Mouse (Mus musculus) left cerebral cortex, postnatal 10 days (tissue): Measurements from ENCODE around the gene Ticam1. TPM values are rescaled to one million over a fixed set of nuclear protein-coding genes. Genes with fewer than 3 reads are reported as not detected.
A peak's percentile ranks its signal among the peaks of the same experiment; 100 is the strongest.

Experiments used
- DNase-seq, 2 experiments: peaks; one replicate each; pipeline ENCODE4 v3.0.0; 2021 to 2022; ENCODE audit warnings: low spot score in 2 of 2, mixed read lengths in 1 of 2; ENCODE audit errors: extremely low spot score in 1 of 2
- intact Hi-C: fragments of 180-260 bp; cut with DNase I; formaldehyde crosslinking; loops from one replicate; pipeline ENCODE4 v1.15.1; 2025
- microRNA-seq: library from miRNA; unstranded; fragments of <30 nt; microRNA quantifications from one replicate; pipeline ENCODE4 v1.2.0, GENCODE M21; 2022
- total RNA-seq, 2 experiments: library from RNA; stranded (reverse); gene quantifications; 2 replicates each; pipeline ENCODE4 v1.2.3; 2021

Gene Ticam1
- total RNA-seq, 2 experiments from 2014 or later, result 4.0 to 4.2 TPM

DNA sequence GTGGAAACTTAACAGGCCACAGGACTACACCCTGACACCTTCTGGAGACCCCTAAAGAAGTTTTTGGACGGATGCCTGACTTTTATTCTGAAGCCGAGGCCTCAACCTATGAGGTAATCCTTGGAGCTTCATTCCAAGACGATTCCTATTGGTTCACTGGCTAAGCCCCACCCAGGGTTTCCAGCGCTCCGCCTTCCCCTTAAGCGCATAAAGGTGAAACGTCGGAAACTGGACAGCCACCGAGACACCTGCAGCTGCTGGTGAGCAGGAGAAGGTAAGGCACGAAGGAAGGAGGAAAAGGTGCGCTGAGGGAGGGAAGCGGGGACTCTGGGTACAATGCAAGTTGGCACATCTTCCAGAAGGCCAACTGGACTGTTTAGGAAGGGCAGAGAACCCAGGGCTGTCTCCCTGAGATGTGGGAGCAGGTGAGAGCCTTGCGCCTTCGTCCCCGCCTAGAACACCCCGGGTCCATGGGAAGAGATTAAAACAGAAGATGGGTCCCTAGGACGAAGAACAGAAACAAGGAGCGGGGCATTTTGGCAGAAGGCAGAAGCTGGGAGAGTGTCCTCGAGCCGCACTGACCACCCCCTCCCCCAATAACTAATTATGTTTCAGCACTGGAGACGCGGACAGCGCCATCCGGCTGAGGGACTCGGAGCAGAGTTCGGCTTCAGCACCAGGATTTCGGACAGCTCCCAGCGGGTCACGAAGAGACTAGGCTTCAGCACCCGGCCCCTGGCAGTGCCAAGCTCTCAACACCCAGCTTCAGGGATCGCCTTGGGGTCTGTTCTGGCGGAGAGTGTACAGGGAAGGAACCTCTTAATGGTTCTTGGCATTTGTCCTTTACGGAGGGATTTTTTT is 34.8 kb downstream of the Ticam1 start:
- peak; percentile 76 to 88 for DNase-seq
- intact Hi-C loops, result no loop called here

DNA sequence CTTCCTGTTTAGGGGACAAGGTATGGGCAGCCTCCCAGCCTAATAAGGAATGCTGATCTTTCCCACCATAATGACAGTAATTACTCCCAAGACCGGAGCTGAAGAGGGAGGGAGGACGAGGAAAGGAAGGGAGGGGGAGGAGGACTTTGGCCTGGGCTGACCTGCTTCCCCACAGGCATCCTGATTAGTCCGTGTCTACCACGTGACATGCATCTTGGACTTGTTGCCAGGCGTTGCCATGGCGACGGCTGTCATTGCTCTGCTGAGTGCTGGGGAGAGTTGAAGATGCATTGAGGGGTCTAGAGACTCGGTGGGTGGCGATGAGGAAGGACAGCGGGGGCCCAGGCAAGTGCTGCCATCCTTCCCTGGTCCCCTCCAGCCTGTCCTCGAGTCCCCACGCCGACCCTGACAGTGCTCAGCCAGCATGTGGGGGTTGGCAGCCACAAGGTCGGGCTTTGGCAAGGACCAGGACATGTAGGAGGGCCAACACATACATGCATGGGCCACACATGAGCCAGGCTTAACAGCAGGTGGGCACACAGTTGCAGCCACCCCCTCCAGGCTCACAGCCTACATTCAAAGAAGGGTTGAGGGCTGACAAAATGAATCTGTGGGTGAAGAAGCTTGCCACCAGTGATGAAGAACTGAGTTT is 42.6 kb downstream of the Ticam1 start:
- peak; percentile 90 to 91 for DNase-seq
- intact Hi-C loops, result no loop called here

DNA sequence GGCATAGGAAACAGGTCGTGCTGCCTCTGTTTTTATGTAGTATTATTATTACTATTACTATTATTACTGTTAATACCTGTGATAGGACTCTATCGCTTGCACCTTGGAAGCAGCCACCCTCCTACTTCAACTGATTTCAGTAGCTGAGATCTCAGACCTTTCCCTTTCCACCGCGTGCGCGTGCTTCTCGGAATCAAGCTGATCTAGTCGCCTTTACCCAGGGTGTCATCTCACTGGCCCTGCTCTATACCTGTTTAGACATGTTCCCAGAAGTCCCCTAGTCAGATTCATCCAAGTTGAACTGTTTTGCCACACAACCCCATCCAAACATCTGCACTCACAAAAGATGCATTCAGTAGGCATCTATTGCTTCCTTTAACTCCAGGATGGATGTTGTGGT is 43.2 kb downstream of the Ticam1 start:
- intact Hi-C loops, result no loop called here
- DNase-seq, result no peak

DNA sequence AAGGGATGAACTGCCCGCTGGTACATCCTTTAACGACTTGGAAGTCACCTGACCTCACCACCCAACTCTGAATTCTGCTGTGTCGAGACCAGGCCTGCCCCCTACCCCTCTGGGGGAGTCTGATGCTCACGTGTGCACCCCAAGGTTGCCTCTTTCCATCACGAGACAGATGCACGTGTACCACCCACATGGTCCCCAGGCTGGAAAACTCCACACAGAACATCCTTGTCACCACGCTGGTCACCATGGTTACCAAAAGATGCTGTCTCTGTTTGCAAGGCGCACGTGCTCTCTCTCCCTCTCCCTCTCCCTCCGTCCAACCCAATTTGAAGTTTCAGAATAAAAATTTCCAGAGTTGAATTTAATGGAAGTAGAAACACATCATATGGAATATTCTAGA is 46.6 kb downstream of the Ticam1 start:
- DNase-seq, result peak; percentile 74 to 82

DNA sequence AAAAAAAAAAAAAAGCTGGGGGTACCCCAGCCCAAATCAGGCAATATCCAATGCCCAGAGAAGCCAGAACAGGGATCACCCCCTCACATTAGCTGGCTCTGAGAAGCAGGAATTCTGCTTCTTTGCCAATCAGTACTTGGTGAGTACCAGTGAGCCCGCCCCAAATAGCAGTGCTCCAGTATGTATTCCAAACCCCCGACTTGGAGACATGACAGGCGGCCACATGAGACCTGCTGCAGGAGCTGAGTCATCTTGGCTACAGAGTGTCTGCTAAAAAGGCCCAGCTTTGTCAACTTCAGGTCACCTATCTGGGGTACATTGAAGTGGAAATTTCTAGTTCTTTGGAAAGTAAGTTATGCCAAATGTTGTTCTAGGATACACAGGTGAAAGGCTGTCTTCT is 50.0 kb downstream of the Ticam1 start:
- intact Hi-C loops, result no loop called here
- no peak for DNase-seq

More for the DNA sequence above, 46.6 kb downstream of the Ticam1 start:
- intact Hi-C loops, result no loop called here

DNA sequence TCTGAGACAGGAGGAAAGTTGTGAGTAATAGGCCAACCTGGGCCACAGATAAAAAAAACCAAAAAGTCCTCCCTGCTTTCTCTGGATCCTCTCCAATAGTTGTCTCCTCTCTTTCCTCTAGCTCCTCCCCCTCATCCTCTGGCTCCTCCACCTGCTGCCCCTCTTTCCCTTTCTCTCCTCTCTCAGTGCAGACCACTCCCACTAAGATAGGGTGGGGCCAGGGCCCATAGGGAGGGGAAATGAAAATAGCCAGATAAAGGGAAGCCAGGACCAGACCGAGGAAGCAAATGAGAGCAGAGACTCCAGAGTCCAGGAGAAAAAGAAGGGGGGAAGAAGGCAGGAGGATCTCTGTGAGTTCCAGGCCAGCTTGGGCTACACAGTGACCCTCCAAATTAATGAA is 51.7 kb downstream of the Ticam1 start:
- DNase-seq, result no peak
- intact Hi-C loops, result no loop called here

DNA sequence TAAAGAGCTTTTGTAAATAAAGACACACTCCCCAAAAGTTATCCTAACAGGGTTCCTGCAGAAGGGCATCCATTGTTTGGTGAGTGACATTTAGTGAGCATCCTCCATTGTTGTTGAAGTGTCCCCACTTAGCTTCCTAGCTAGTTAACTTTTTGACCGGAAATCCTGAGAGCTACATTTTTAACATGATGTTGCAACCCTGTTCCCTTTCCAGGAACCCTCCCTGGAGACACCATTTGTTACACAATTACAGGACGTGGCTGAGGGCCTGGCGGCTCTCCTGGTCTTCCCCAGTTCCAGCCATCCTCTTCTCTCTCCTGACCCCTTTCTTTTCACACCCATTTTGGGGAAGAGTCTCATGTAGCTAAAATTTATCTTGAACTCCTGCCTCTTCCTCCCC is 56.8 kb downstream of the Ticam1 start:
- intact Hi-C loops, result loop anchor here (5.0 kb wide), 1 partner anchor 32 kb away; no protein-coding TSS in a partner anchor
- no peak for DNase-seq

Small RNAs within 50 kb of the gene (microRNA-seq; reads per million reads assigned to microRNA genes)
- 1,034 reads per million, percentile 77 among the genes with 10 or more reads in this experiment for gene Mir7b

Other genes starting within 250 kb of the Ticam1 start
- gene Sh3gl1, start 240.2 kb downstream of the Ticam1 start, total RNA-seq, result 10 to 100 TPM; 53.7 TPM
- 1 to 10 TPM; 5.1 to 5.7 TPM for gene Chaf1a, start 236.3 kb downstream of the Ticam1 start, total RNA-seq
- gene Ubxn6, start 201.8 kb downstream of the Ticam1 start, total RNA-seq, result 10 to 100 TPM; 79.8 to 87.9 TPM
- gene Hdgfl2, start 197.2 kb downstream of the Ticam1 start, total RNA-seq, result 100 to 1,000 TPM in 1 of 2 experiments, 10 to 100 TPM in 1; 96.5 to 104 TPM
- gene Plin4, start 167.0 kb downstream of the Ticam1 start, total RNA-seq, result 1 to 10 TPM in 1 of 2 experiments, under 1 TPM in 1; 0.14 to 1.4 TPM
- gene Plin5, start 159.2 kb downstream of the Ticam1 start, total RNA-seq, result 1 to 10 TPM in 1 of 2 experiments, under 1 TPM in 1; 0.75 to 1.2 TPM
- under 1 TPM; 0.49 to 0.79 TPM for gene Lrg1, start 154.8 kb downstream of the Ticam1 start, total RNA-seq
- 100 to 1,000 TPM; 119 to 123 TPM for gene Sema6b, start 136.4 kb downstream of the Ticam1 start, total RNA-seq
- 10 to 100 TPM in 1 of 2 experiments, 1 to 10 TPM in 1; 9.3 to 11.1 TPM for gene Tnfaip8l1, start 114.3 kb downstream of the Ticam1 start, total RNA-seq
- gene Mydgf, start 92.9 kb downstream of the Ticam1 start, total RNA-seq, result 10 to 100 TPM; 49.4 to 51.4 TPM
- 10 to 100 TPM; 43.8 to 44.8 TPM for gene Dpp9, start 57.9 kb downstream of the Ticam1 start, total RNA-seq
- 10 to 100 TPM; 45.4 TPM for gene Fem1a, start 20.0 kb downstream of the Ticam1 start, total RNA-seq
- 1 to 10 TPM; 3.8 to 5.4 TPM for gene Plin3, start 16.1 kb upstream of the Ticam1 start, total RNA-seq
- gene Arrdc5, start 23.5 kb upstream of the Ticam1 start, total RNA-seq, result not detected
- 1 to 10 TPM; 4.2 to 5.6 TPM for gene Uhrf1, start 26.5 kb upstream of the Ticam1 start, total RNA-seq
- gene Kdm4b, start 49.3 kb upstream of the Ticam1 start, total RNA-seq, result 10 to 100 TPM; 82.9 to 83.5 TPM
- gene Ptprs, start 199.7 kb upstream of the Ticam1 start, total RNA-seq, result 100 to 1,000 TPM; 667 to 674 TPM
- not detected for gene Znrf4, start 235.6 kb upstream of the Ticam1 start, total RNA-seq